Mouse (Mus musculus) midbrain, embryonic 13.5 days (tissue): ENCODE results near the gene Rasl10a. TPM values are rescaled to one million over a fixed set of nuclear protein-coding genes. Genes with fewer than 3 reads are reported as not detected.

Experiments
- microRNA-seq: library from miRNA; unstranded; fragments of <30 nt; microRNA quantifications from one replicate; pipeline ENCODE4, GENCODE M21; 2016
- polyA plus RNA-seq: library from polyadenylated mRNA; unstranded; fragments of >200 nt; fragmentation: Nextera tagmentation; extraction: Ambion mirVana; gene quantifications from 2 replicates; pipeline ENCODE4 v1.2.1, GENCODE M21; 2015

Rasl10a gene
- polyA plus RNA-seq, 1 experiment from 2014 or later, result 0.55 TPM

Small RNA genes within 50 kb of the gene (microRNA-seq; reads per million reads assigned to microRNA genes)
- not detected for gene Gm47296

Other genes starting within 250 kb of the Rasl10a start
- gene Nf2, start 208.6 kb upstream of the Rasl10a start, polyA plus RNA-seq, result 60.1 and 61.3 TPM in 2 replicates
- gene Nipsnap1, start 184.2 kb upstream of the Rasl10a start, polyA plus RNA-seq, result 139 and 142 TPM in 2 replicates
- gene Thoc5, start 162.8 kb upstream of the Rasl10a start, polyA plus RNA-seq, result 63.3 and 65.1 TPM in 2 replicates
- gene Nefh, start 110.1 kb upstream of the Rasl10a start, polyA plus RNA-seq, result 1.2 TPM in 2 replicates
- 87.2 and 93.9 TPM in 2 replicates for gene Ap1b1, start 71.3 kb upstream of the Rasl10a start, polyA plus RNA-seq
- 13.0 and 20.9 TPM in 2 replicates for gene Gas2l1, start 7.2 kb downstream of the Rasl10a start, polyA plus RNA-seq
- gene Rhbdd3, start 40.8 kb downstream of the Rasl10a start, polyA plus RNA-seq, result 32.8 and 33.1 TPM in 2 replicates
- 724 and 776 TPM in 2 replicates for gene Ewsr1, start 41.1 kb downstream of the Rasl10a start, polyA plus RNA-seq
- 5.6 and 6.7 TPM in 2 replicates for gene Emid1, start 94.1 kb downstream of the Rasl10a start, polyA plus RNA-seq
- 5.2 and 7.5 TPM in 2 replicates for gene Kremen1, start 203.4 kb downstream of the Rasl10a start, polyA plus RNA-seq